Mouse (Mus musculus): ENCODE data around the gene Agbl2. TPM values are rescaled to one million over a fixed set of nuclear protein-coding genes. Genes with fewer than 3 reads are reported as not detected.

The Agbl2 gene
- polyA plus RNA-seq, 1 experiment from 2014 or later: 0.51 TPM

DNA sequence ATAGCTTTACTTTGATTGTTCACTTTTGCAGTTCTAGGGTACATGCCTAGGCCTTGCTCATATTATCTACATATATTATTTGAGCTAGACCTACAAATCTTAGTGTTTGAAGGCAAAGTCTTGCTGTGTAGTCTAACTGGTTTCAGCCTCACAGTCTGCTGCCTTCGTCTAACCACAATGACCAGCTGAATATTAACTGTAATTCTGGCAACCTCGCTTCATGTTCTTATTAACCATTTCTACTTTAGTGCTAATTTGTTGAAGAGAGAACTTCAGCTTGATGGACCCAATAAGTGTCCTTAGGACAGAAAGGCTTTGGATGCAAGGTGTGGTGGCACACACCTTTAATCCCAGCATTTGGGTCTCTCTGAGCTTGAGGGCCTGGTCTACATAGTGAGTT lies 5.6 kb downstream of the Agbl2 start:
- Histone ChIP-seq H3K9me3 (replicated peaks; ENCODE audit: control insufficient read depth, low read length, poor library complexity, severe bottlenecking) (no peaks in the 10 kb centered on the region), H3K9ac (ENCODE audit: low read depth, low read length) (no peak overlapping the region), H3K27ac (ENCODE audit: low read length) (no peak overlapping the region), H3K4me3 (ENCODE audit: low read depth, low read length) (no peak overlapping the region), H3K4me2 (ENCODE audit: low read length) (no peak overlapping the region), H3K4me1 (ENCODE audit: control insufficient read depth, insufficient read depth, low read length) (peaks cover 2% of the 10 kb centered on the region), H3K27me3 (ENCODE audit: control insufficient read depth, insufficient read depth, low read depth, low read length) (peaks cover 5% of the 10 kb centered on the region), H3K36me3 (ENCODE audit: control insufficient read depth, insufficient read depth, low read length) (no peaks in the 10 kb centered on the region)
- no peak for ATAC-seq
- 89% methylated on average over 2 of the region's 2 CpGs for WGBS

DNA sequence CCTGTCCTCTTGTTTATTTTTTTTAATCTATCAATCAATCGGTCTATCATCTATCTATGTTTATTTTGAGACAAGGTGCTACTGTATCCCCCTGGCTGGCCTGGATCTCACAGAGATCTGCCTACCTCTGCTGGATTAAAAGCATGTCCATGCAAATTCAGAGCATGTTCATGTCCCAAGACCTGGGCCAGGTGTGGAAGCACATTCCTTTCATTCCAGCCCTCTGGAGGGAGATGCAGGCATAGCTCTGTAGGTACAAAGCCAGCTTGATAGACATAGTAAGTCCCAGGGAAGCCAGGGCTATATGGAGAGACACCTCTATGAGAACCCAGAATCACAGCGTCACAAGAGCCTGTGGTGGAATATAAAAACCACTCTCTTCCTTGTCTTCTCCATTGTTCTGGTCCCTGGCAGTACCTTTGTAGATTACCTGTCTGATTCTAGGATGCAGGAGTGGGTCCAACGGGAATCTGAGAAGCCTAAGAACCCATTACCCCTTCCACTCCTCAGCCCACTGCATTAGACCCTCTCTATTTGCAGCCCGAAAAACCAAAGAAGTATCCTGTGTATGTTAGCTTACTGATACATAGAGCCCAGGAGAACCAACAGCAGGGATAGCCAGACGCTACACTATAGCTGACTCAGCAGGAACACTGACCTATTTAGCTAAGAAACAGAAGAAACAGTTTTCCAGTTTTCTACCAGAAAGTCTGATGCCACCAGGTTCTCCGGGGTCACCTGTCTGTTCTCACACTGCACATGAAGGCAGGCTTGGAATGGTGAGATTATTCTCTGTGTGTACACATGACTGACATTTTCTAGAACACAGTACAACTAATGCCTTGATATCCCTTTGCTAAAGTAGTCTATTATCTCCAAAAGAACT lies 26.0 kb downstream of the Agbl2 start:
- Histone ChIP-seq H3K27me3 (ENCODE audit: control insufficient read depth, insufficient read depth, low read depth, low read length) (no peaks in the 10 kb centered on the region), H3K9me3 (replicated peaks; ENCODE audit: control insufficient read depth, low read length, poor library complexity, severe bottlenecking) (no peaks in the 10 kb centered on the region), H3K27ac (ENCODE audit: low read length) (no peak overlapping the region), H3K4me2 (ENCODE audit: low read length) (no peak overlapping the region), H3K4me3 (ENCODE audit: low read depth, low read length) (no peak overlapping the region), H3K36me3 (ENCODE audit: control insufficient read depth, insufficient read depth, low read length) (no peaks in the 10 kb centered on the region), H3K4me1 (ENCODE audit: control insufficient read depth, insufficient read depth, low read length) (no peaks in the 10 kb centered on the region), H3K9ac (ENCODE audit: low read depth, low read length) (no peak overlapping the region)
- 86% methylated on average over 6 of the region's 6 CpGs for WGBS
- ATAC-seq: no peak

DNA sequence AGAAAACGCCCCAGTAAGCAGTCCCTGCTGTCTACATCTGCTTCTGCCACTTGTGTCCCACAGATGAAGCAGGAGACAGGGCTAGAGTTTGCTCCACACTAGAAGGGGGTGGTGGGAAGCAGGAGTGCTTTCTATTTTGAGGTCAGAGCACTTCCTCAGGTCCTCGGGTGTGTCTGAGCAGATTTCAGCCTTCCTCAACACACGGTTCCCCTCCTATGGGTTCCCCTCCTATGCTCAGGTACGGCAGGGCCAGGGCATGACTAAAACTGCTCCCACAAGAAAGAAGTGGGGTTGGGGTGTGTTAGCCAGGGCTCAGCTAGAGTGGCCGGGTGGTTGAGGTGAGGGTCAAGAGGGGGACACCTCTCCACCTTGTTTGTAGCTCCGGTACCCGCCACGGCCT lies 28.2 kb downstream of the Agbl2 start:
- H3K9ac ChIP-seq (ENCODE audit: low read depth, low read length): no peak overlapping the region
- ATAC-seq: no peak
- 87% methylated on average over 8 of the region's 8 CpGs for WGBS
- H3K27me3 ChIP-seq (ENCODE audit: control insufficient read depth, insufficient read depth, low read depth, low read length): no peaks in the 10 kb centered on the region
- H3K9me3 ChIP-seq (replicated peaks; ENCODE audit: control insufficient read depth, low read length, poor library complexity, severe bottlenecking): no peaks in the 10 kb centered on the region
- no peak overlapping the region for H3K4me3 ChIP-seq (ENCODE audit: low read depth, low read length)
- H3K4me2 ChIP-seq (ENCODE audit: low read length): no peak overlapping the region
- no peaks in the 10 kb centered on the region for H3K4me1 ChIP-seq (ENCODE audit: control insufficient read depth, insufficient read depth, low read length)
- H3K36me3 ChIP-seq (ENCODE audit: control insufficient read depth, insufficient read depth, low read length): no peaks in the 10 kb centered on the region
- H3K27ac ChIP-seq (ENCODE audit: low read length): no peak overlapping the region

DNA sequence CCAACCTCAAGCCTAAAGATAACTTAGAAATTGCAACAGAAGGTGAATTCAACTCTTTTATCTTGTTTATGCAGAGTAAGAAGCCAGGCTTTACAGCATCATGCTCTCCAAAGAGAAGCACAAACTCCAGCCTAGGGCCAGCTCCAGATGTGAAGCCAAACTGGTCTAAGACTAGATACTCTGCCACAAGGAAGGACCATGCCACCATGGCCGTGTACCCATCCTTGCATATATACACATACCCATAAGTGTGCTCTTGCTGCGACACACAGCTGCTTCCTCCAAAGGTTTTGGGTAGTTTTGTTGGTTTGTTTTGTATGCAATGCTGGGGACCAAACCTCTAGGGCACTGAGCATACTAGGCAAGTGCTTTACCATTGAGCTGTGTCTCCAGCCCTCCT lies 32.7 kb downstream of the Agbl2 start:
- Histone ChIP-seq H3K4me2 (ENCODE audit: low read length) (no peak overlapping the region), H3K9ac (ENCODE audit: low read depth, low read length) (no peak overlapping the region), H3K27ac (ENCODE audit: low read length) (no peak overlapping the region), H3K9me3 (replicated peaks; ENCODE audit: control insufficient read depth, low read length, poor library complexity, severe bottlenecking) (no peaks in the 10 kb centered on the region), H3K36me3 (ENCODE audit: control insufficient read depth, insufficient read depth, low read length) (no peaks in the 10 kb centered on the region), H3K4me3 (ENCODE audit: low read depth, low read length) (no peak overlapping the region), H3K4me1 (ENCODE audit: control insufficient read depth, insufficient read depth, low read length) (no peaks in the 10 kb centered on the region), H3K27me3 (ENCODE audit: control insufficient read depth, insufficient read depth, low read depth, low read length) (no peaks in the 10 kb centered on the region)
- WGBS: 75% methylated on average over 2 of the region's 2 CpGs
- no peak for ATAC-seq

DNA sequence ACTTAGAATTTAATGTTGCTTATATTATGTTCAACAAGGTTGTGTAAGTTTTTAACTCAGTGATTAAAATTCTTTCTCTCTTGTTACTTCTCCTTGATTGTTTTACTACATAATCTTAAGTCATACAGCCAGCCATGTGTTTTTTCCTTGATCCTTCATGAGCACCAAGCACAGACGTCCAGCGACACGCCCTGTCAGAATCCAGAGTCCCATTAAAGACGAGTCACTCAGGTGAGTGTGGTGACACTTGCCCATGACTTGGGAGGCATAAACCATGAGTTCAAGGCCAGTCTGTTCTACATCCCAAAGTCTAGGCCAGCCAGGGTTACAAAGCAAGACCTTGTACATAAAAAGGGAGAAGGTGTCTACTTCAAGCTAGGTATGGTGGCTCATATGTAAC lies 33.6 kb downstream of the Agbl2 start:
- no peaks in the 10 kb centered on the region for H3K4me1 ChIP-seq (ENCODE audit: control insufficient read depth, insufficient read depth, low read length)
- WGBS: 71% methylated on average over 4 of the region's 4 CpGs
- no peak overlapping the region for H3K9ac ChIP-seq (ENCODE audit: low read depth, low read length)
- H3K27me3 ChIP-seq (ENCODE audit: control insufficient read depth, insufficient read depth, low read depth, low read length): no peaks in the 10 kb centered on the region
- no peak overlapping the region for H3K27ac ChIP-seq (ENCODE audit: low read length)
- H3K9me3 ChIP-seq (replicated peaks; ENCODE audit: control insufficient read depth, low read length, poor library complexity, severe bottlenecking): no peaks in the 10 kb centered on the region
- H3K4me3 ChIP-seq (ENCODE audit: low read depth, low read length): no peak overlapping the region
- ATAC-seq: no peak
- no peaks in the 10 kb centered on the region for H3K36me3 ChIP-seq (ENCODE audit: control insufficient read depth, insufficient read depth, low read length)
- H3K4me2 ChIP-seq (ENCODE audit: low read length): no peak overlapping the region

DNA sequence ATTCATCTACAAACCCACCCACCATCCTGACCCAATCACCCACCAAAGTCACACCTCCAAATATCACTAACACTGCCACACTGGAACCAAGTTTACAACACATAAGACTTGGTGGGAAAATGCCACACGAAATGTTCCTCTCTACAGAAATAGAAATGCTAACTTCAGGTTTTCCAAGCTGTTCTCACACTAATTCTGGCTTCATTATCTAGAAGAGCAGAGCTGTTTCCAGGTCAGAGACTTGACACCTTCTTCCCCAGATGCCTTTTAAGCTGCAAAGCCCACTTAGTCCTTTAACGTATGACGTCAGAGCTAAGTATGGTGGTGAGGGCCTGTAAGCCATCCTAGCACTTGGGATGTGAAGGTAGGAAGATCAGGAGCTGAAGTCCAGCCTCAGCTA lies 36.2 kb downstream of the Agbl2 start:
- no peak overlapping the region for H3K4me3 ChIP-seq (ENCODE audit: low read depth, low read length)
- WGBS: 93% methylated on average over 3 of the region's 3 CpGs
- no peaks in the 10 kb centered on the region for H3K4me1 ChIP-seq (ENCODE audit: control insufficient read depth, insufficient read depth, low read length)
- H3K36me3 ChIP-seq (ENCODE audit: control insufficient read depth, insufficient read depth, low read length): no peaks in the 10 kb centered on the region
- H3K9ac ChIP-seq (ENCODE audit: low read depth, low read length): no peak overlapping the region
- no peaks in the 10 kb centered on the region for H3K27me3 ChIP-seq (ENCODE audit: control insufficient read depth, insufficient read depth, low read depth, low read length)
- H3K4me2 ChIP-seq (ENCODE audit: low read length): no peak overlapping the region
- no peak for ATAC-seq
- H3K27ac ChIP-seq (ENCODE audit: low read length): no peak overlapping the region
- no peaks in the 10 kb centered on the region for H3K9me3 ChIP-seq (replicated peaks; ENCODE audit: control insufficient read depth, low read length, poor library complexity, severe bottlenecking)

DNA sequence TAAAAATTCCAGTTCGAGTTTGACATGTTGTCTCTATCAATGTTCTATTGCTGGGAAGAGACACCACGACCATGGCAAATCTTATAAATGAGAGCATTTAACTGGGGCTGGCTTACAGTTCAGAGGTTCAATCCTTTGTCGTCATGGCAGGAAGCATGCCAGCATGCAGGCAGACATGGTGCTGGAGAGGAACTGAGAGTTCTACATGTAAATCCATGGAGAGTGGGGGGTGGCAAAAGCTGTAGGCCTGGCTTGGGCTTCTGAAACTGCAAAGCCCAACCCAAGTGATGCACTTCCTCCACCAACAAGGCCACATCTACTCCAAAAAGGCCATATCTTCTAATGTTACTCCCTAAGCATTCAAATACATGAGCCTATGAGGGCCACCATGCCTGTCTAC lies 38.4 kb downstream of the Agbl2 start:
- H3K4me2 ChIP-seq (ENCODE audit: low read length): no peak overlapping the region
- 85% methylated on average over 3 of the region's 3 CpGs for WGBS

DNA sequence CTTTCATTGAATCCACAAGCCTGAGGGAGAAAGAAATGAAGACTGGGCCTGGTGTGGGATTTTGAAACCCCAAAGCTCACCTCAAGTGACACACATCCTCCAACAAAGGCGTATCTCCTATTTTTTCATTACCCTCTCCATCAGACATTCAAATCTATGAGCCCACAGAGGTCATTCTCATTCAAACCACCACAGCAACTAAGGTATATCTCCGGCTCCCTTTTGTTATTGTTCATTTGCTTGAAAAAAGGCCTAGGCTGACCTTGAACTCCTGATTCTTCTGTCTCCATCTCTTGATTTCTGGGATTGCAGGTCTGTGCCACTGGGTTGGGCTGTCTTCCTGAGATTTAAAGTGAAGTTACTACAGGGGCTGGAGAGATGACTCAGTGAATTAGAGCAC lies 40.5 kb downstream of the Agbl2 start:
- WGBS: 79% methylated on average over 2 of the region's 2 CpGs
- H3K4me3 ChIP-seq (ENCODE audit: low read depth, low read length): no peak overlapping the region
- no peaks in the 10 kb centered on the region for H3K4me1 ChIP-seq (ENCODE audit: control insufficient read depth, insufficient read depth, low read length)
- no peak for ATAC-seq
- no peaks in the 10 kb centered on the region for H3K9me3 ChIP-seq (replicated peaks; ENCODE audit: control insufficient read depth, low read length, poor library complexity, severe bottlenecking)
- no peak overlapping the region for H3K9ac ChIP-seq (ENCODE audit: low read depth, low read length)
- no peaks in the 10 kb centered on the region for H3K36me3 ChIP-seq (ENCODE audit: control insufficient read depth, insufficient read depth, low read length)
- no peak overlapping the region for H3K27ac ChIP-seq (ENCODE audit: low read length)
- no peaks in the 10 kb centered on the region for H3K27me3 ChIP-seq (ENCODE audit: control insufficient read depth, insufficient read depth, low read depth, low read length)
- H3K4me2 ChIP-seq (ENCODE audit: low read length): no peak overlapping the region

More for the DNA sequence above, 38.4 kb downstream of the Agbl2 start:
- no peaks in the 10 kb centered on the region for H3K27me3 ChIP-seq (ENCODE audit: control insufficient read depth, insufficient read depth, low read depth, low read length)
- no peak overlapping the region for H3K4me3 ChIP-seq (ENCODE audit: low read depth, low read length)
- H3K36me3 ChIP-seq (ENCODE audit: control insufficient read depth, insufficient read depth, low read length): no peaks in the 10 kb centered on the region
- no peaks in the 10 kb centered on the region for H3K4me1 ChIP-seq (ENCODE audit: control insufficient read depth, insufficient read depth, low read length)
- no peak for ATAC-seq
- no peak overlapping the region for H3K27ac ChIP-seq (ENCODE audit: low read length)
- H3K9ac ChIP-seq (ENCODE audit: low read depth, low read length): no peak overlapping the region
- H3K9me3 ChIP-seq (replicated peaks; ENCODE audit: control insufficient read depth, low read length, poor library complexity, severe bottlenecking): no peaks in the 10 kb centered on the region

DNA sequence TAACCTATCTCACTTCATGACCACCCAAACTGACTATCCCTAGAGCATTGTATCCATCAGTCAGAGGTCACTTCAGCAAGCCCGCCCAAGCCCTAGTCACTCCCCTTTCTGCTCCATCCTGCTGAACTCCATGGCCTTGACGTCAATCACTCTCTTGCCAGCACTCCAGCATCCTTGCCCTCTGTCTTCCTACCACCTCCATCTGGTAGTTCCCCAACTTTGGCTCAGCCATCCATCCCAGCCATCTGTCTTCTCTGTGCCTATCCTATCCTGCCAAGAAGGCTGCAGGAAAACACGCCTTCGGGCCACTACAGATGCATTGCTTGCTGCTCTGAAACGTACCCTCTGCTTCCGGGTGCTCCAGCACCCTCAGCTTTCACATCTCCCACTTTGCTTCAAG lies 41.3 kb downstream of the Agbl2 start:
- 84% methylated on average over 6 of the region's 6 CpGs for WGBS
- Histone ChIP-seq H3K27ac (ENCODE audit: low read length) (no peak overlapping the region), H3K36me3 (ENCODE audit: control insufficient read depth, insufficient read depth, low read length) (no peaks in the 10 kb centered on the region), H3K4me2 (ENCODE audit: low read length) (no peak overlapping the region), H3K4me3 (ENCODE audit: low read depth, low read length) (no peak overlapping the region), H3K4me1 (ENCODE audit: control insufficient read depth, insufficient read depth, low read length) (no peaks in the 10 kb centered on the region), H3K9ac (ENCODE audit: low read depth, low read length) (no peak overlapping the region), H3K9me3 (replicated peaks; ENCODE audit: control insufficient read depth, low read length, poor library complexity, severe bottlenecking) (no peaks in the 10 kb centered on the region), H3K27me3 (ENCODE audit: control insufficient read depth, insufficient read depth, low read depth, low read length) (no peaks in the 10 kb centered on the region)
- ATAC-seq: no peak
